In the genomic region with DNA sequence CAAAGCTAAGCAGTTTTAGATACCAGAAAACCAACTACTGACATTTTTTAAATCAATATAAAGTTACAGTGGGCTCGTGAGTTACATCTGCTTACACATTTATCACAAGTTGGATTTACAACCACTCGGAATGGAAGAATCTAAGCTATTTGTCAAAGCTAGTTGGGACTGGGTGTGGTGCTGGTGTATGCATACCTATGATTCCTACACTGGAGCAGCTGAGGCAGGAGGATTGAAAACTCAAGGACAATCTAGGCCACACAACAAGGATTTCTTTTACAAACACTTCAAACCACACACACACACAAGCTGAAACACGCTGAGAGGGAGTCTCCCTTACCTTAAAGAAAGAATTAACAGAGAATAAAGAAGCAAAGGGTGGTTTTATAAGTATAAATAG, we compare ENCODE assay signal across 27 mouse cellular contexts.
"Had no signal": no experiment of that assay in that cellular context is flagged by ENCODE, and none has a peak within 500 bp of the region (broad histone marks: within the 10 kb centered on the region; RNA-seq: fewer than 3 reads in every experiment).

No protein-coding gene starts in this region.

- H3K9ac ChIP-seq: heart, embryonic 12.5 days; hindbrain, embryonic 12.5 days; hindbrain, embryonic 14.5 days; intestine, embryonic 15.5 days; limb, embryonic 13.5 days; limb, embryonic 15.5 days; liver, embryonic 12.5 days; liver, embryonic 14.5 days had no signal

- H3K36me3 ChIP-seq: heart, embryonic 10.5 days; heart, embryonic 12.5 days; intestine, embryonic 15.5 days; liver, embryonic 12.5 days had no signal

- H3K9me3 ChIP-seq: heart, embryonic 10.5 days; heart, embryonic 12.5 days; hindbrain, embryonic 10.5 days; hindbrain, embryonic 12.5 days; intestine, embryonic 15.5 days; limb, embryonic 13.5 days; limb, embryonic 15.5 days; liver, embryonic 12.5 days had no signal

- H3K27me3 ChIP-seq: heart, embryonic 12.5 days; hindbrain, embryonic 12.5 days; intestine, embryonic 15.5 days; limb, embryonic 13.5 days; limb, embryonic 15.5 days; liver, embryonic 12.5 days had no signal

- H3K27ac ChIP-seq: gastrocnemius, adult 2 months; heart, embryonic 10.5 days; hindbrain, embryonic 10.5 days; hindbrain, embryonic 12.5 days; hindbrain, embryonic 14.5 days; intestine, embryonic 15.5 days; layer of hippocampus, adult 2 months; limb, embryonic 13.5 days; limb, embryonic 15.5 days; liver, embryonic 12.5 days; liver, embryonic 14.5 days had no signal

- H3K4me1 ChIP-seq: heart, embryonic 10.5 days; intestine, embryonic 15.5 days; liver, embryonic 12.5 days had no signal

- ATAC-seq: hindbrain, embryonic 16.5 days; inflammation-experienced regulatory T-cells, adult 6 months; intestine, embryonic 15.5 days; intestine, postnatal 0 days; liver, embryonic 12.5 days had no signal

- H3K4me2 ChIP-seq: heart, embryonic 12.5 days; hindbrain, embryonic 12.5 days; hindbrain, embryonic 14.5 days; intestine, embryonic 15.5 days; limb, embryonic 13.5 days; limb, embryonic 15.5 days; liver, embryonic 12.5 days had no signal

- H3K4me3 ChIP-seq: gastrocnemius, adult 2 months; heart, embryonic 10.5 days; heart, embryonic 12.5 days; hindbrain, embryonic 10.5 days; hindbrain, embryonic 12.5 days; intestine, embryonic 15.5 days; layer of hippocampus, adult 2 months; limb, embryonic 13.5 days; limb, embryonic 15.5 days; liver, embryonic 12.5 days had no signal

- DNase-seq: gastrocnemius, adult 2 months; gastrocnemius, postnatal 10 days; gastrocnemius, postnatal 25 days; heart, postnatal 10 days; heart, postnatal 4 days; kidney, adult 18-20 months; kidney, adult 8-10 months; kidney, postnatal 10 days; kidney, postnatal 25 days; kidney, postnatal 4 days; layer of hippocampus, adult 9-11 months; layer of hippocampus, postnatal 36 days; left cerebral cortex, postnatal 4 days had no signal
